Mouse (Mus musculus): ENCODE data around the gene Cemip2.

The Cemip2 gene

DNA sequence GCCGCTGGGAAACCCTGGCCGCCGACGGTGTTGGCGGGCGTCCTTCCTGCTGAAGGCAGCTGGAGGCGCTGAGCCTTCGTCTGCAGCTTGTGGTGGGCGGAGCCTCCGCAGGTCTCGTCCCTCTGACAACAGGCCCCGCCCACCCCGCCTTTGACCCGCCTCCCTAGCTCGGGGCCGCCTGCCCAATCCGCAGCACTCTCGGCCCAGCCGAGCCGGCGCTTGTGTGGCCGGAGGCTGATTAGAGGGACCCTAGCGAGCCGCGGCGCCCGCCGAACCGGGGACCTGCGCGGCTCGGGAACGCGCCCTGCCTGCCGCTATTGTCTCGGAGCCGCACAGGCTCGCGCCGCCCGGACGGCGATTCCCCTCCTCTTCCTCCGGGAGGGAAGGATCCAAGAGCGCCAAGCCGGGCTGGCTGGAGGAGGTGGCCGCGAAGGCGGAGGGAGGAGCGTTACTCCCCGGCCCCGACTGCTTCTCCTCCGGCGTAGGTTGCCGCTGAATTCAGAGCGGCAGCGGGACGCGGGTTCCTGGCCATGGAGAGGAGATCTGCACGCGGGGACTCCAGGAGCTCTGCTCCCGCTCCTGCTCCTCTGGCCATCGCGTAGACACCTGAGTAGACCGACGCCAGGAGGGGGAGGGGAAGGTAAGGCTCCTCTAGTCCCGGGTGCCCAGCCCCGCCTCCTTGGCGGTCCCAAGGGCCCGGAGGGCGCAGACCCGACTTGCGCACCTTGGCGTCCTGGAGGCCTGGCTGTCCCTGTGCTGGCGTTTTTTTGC lies at the start of gene Cemip2:
Cemip2 (plus strand) TSS at position 196 of the 771 bp plus-strand sequence.
- DNase-seq (ENCODE audit: low read depth): peak; percentile 81

DNA sequence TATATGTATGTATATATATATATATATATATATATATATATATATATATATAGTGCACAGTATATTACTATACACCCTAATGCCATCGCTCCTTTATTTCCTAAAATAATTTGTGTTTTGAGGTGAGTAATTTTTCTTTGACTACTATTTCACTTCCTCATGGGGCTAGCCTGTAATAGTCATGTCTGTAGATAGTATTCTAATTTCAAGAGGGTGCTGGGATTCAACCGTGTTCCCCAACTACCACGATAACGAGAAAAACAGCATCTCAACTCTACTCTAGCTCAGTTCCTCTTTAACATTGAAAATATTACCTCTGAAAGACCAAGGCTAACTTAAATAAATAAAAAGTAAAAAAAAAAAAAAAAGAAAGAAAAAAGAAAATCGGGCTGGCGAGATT lies 49.8 kb upstream of the Cemip2 start:
- DNase-seq (ENCODE audit: low read depth): no peak

DNA sequence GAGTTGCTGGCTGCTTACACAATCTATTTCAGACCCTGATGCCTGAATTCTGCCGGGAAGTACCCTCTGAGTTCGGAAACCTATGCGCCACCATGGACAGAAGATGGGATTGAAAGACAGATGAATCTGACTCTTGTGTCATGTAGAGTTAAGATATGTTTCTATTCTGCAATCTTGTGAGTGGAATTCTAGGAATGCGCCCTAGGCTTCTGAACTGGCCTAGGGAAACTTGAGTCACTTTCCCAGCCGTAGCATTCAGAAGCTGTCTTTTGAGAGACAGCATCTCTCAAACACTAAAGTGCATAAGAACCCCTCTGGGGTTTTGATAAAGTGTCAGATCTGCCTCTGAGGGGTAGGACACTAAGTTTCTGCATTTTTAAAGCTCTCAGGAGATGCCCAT lies 46.3 kb upstream of the Cemip2 start:
- DNase-seq (ENCODE audit: low read depth): no peak

DNA sequence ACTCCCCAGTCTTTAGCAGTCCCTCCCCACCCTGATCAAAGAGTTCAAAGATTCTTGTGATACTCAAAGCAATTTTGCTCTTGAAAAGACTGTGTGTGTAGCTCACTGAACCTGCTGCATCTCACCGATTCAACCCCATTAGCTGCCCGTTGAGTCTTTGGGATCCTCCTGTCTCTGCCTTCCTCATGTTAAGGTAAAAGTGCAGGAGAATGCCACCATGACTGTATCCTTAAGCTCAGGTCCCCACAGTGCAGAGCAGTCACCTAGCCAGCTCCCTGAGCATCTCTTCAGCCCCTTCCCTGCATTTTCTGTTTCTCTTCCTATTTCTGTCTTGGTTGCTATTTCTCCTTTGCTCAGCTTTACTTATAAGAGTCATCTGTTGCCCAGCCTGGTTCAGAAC lies 45.0 kb upstream of the Cemip2 start:
- no peak for DNase-seq (ENCODE audit: low read depth)

DNA sequence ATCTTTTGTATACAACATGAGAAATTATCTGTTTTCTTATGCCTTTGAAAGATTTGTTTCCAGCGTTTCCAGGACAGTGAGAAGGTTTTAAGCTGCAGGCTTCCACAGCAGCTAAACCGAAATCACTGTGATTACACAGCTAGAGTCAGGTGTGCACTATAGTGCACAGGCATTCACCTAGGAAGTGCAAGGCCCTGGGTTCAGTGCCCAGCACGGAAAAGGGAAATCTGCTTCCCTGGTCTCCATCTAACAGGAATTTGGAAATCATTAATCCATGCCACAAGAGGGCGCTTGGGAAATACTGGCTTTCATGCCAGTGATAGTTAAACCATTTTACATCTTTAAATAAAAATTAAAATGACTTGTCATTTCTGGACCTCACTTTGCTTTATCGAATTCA lies 44.0 kb upstream of the Cemip2 start:
- no peak for DNase-seq (ENCODE audit: low read depth)

DNA sequence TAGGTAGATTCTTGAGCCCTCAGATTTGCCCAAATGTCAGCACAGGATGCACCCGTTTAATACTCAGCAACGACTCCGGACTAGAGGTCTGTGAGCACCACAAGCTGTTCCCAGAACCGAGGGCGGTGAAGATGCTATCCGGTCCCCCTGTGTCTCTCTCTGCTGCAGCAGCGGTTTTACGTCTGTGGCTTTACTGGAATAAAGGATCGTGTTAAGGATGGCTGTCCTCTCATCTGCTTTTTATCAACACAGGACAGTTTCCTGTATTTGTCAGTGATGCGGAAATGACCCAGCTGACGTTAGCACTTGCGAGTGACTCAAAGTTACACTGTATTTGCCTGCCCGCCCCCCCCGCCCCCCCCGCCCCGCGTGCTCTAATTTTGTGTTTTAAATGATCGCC lies 40.7 kb upstream of the Cemip2 start:
- no peak for DNase-seq (ENCODE audit: low read depth)

DNA sequence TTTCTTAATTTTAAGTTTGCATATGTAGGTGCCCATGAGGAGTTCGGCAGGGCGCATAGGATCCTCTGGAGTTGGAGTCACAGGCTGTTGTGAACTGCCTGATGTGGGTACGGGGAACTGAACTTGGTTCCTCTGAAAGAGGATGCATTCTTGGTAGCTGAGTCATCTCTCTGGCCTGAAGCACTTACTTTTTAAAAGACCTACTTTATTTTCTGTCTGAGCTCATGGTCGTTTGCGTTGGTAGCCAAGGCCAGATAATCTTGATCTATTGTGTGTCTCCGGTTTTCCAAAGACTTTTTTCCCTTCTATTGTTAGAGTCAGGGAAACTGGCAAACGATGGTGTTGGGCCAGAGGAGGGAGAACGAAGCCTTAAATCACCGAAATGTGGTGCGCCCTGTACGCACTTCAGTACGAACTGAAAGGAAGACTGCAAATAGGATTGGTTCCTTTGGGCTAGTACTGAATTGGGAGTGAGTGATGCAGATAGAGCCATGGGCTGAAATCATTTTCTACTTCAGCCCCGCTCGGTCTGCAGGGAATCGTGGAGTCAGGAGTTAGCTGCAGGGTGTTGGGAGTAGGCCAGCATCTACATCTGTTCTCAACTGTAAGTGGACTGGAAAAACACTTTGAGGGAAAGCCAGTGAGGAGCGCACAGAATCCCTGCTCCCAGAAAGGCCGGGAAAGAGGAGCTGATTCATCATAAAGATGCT lies 40.1 kb upstream of the Cemip2 start:
- DNase-seq (ENCODE audit: low read depth): peak; percentile 41

DNA sequence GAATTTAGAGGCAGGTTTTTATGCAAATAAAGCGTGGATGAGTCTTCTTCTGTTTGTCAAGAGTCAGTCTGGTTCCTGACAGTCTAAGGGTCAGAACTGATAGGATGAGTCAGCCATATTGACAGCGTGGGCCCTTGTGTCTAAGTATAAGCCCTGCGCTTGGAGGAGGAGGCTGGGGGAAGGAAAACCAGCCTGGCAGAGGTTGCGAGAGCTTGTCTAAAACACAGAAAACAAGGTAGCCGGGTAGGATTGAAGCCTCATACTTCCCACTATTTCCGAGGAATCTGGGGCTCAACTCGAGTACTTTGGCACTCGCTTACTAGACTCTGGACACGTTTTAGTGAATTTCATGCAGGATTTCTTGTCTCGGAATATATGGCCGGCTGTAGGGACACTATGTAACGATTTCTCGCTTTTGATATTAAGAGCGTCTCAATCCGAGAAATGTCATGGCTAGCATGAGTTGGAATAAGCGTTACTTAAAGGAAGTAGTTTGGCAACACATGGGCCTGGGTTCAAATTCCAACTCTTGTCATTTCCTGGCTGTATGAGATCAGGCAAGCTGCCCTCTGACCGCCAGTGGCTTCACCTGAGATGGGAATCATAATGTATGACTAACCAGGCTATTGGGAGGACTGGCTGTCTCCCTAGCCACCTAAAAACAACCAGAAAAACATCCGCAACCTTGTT lies 39.4 kb upstream of the Cemip2 start:
- DNase-seq (ENCODE audit: low read depth): no peak

DNA sequence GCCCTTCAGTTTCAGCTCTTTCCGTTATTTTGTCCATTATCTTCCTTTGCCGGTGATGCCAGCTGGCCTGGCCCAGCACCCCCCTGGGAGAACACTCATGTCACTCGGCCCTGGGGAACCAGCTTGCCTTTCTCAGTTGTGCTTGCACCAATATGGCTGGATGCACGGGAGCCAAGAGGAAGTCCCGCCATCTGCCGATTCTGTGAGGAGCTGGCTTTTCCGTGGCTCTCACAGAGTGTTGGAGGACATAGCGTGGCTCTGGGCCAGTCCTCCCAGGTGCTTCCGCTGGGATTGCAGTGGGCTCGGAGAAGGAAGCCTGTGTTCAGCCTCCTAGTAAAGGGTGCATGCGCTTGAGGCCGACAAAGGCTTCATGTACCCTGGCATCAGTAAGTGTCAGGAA lies 36.0 kb upstream of the Cemip2 start:
- no peak for DNase-seq (ENCODE audit: low read depth)

DNA sequence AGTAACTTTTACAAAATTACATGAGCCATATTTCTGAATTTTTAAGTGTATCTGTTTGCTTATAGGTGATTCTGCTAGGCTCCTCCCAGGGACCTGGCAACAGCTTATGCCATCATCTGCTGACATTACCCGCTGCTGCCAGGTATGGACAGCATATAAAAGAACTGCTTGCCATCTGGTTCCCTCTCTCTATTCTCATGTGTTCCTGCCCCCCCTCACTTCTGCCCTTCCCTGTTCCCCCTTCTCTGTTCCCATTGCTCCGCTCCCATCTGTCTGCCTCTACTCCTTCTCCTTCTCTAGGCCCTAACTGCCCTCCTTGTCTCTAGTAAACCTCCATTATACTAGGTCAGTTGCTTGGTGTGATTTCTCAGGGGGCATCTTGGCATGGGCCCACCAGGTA lies 32.6 kb upstream of the Cemip2 start:
- no peak for DNase-seq (ENCODE audit: low read depth)

DNA sequence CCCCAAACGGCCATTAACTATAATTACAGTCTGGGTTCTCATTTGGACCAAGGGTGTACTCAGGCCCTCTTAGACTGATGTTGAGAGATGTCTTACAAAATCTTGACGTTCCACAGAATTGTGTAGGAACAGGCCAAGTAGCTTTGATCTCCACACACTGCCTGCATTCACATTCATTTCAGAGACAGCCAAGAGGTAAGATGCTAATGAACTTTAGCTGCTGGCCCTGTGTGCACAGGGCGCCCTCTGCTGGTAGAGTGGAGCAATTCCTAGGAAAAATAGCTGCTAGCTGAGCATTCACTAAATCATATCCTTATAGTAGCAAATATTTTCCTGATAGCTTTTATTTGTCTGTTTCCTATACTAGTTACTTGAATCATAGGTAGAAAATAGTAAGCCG lies 30.8 kb upstream of the Cemip2 start:
- no peak for DNase-seq (ENCODE audit: low read depth)

DNA sequence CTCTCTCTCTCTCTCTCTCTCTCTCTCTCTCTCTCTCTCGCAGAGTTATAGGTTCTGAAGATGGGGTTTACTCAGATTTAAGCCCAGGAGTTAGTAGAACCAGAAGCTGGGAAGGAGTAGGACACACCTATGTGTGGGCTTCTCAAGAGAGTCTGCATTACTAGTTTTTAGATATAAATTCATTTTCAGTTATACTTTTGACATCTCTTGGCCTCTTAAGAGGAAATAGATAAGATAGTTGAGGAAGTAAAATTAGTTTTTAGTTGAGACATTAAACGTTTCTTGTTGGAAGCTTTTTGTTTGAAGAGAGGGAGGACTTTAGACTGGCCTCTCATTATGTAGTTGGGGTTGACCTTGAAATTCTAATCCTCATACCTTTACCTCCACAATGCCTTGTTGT lies 28.0 kb upstream of the Cemip2 start:
- no peak for DNase-seq (ENCODE audit: low read depth)

DNA sequence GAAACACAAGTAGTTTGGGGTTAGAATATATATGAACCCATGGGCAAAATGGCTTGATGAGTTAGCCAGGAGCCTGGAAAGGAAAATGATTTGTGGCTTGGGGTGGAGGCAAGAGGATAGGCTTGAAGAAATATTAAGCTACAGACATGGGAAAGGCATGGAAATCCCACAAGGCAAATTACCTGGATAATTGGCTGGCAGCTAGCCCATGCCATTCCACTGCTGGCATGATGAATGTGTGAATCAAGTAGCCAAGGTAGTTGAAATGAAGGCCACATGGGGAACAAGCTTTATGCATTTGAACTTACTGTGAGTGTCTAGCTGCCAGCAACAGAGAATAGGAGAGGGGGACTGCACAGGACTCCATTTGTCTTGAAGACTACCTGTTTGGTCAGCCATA lies 16.5 kb upstream of the Cemip2 start:
- no peak for DNase-seq (ENCODE audit: low read depth)

DNA sequence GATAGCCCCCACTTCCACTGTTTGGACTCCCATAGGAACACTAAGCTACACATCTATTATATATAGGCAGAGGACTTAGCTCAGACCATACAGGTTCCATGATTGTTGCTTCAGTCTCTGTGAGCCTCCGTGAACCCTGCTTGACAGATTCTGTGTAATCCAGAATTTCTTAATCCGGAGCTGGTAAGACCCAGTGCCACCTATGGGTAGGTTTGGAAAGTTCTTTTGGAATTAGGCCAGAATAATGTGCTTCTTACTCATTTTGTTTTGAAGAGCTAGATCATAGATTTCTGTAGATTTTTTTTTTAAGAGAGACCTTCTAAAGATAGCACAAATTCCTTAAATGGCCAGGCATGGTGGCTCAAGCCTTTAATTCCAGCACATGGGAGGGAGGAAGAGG lies 14.1 kb upstream of the Cemip2 start:
- DNase-seq (ENCODE audit: low read depth): no peak

DNA sequence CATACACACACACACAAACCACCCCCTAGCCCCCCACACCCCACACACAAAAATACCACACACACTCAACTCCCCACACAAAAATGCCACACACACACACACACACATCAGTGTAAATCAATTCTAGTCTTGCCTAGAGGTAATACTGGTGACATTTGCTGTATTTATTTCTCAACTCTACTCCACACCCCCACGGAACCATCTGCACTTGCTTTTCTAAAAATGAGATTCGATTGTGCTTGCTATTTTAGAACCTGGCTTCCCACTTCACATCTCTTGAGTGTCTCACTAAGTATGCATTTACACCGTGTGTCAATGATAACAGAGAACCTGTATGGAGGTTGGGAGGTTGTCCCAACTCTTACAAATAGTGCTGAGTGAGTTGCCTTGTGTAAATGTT lies 13.4 kb upstream of the Cemip2 start:
- no peak for DNase-seq (ENCODE audit: low read depth)

DNA sequence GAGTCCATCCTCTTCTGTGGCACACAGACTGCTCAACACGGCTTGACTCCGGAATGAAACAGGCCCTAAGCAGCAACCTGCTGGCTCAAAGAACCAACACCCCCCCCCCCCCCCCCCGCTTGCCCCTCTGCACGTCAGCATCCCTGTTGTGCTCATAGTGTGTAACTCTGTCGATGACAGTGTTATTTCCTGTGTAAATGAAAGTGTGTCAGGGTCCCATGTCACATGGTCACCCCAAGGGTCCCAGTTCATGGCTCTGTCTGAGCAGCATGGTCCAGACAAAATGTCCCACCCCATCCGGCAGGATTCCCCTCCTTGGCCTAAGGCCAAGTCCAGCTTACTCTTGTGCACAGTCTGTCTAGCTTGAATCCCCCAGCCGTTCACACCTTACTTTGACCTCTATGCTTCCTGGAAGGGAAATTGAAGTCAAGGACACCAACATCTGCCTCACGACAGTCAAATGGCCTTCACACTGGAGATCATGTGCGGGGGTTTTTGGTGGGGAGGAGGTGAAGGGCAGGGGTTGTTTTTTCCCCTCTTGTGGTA lies 10.6 kb upstream of the Cemip2 start:
- DNase-seq (ENCODE audit: low read depth): no peak

DNA sequence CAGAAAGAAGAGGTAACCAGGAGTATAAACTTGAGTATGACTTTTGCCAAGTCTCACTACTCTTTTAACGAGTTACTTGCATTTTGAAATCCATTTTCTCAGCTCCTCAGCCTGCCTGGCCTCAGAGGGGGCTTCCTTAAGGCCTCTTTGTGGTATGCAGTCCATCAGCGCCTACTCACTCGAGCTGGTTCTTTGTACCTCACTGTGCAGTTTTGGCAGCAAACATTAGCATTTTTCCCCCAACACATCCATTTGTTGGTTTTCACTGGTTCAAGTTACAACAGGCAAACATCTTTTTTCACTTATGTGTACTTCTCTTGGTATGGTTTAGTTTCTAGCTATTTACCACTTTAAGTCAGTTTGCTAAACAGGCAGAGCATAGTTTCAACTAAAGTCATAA lies 8.3 kb upstream of the Cemip2 start:
- DNase-seq (ENCODE audit: low read depth): no peak

DNA sequence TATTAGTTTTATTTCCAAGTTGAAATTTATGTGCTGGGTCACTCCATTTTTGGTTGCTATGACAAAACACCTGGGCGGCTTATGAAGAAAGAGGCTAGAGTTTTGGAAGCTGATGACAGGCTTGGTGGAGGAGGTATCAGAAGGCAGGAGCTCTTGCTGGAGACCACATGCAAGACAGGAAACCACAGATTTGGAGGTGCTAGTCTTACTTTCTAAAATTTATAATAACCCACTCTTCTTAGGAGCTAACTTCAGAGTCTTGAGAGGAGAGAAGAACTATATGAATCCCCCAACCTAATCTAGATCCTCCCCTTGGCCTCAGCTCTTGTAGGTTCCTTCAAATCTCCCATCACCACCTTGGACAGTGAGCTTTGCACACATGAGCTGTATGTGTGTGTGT lies 6.6 kb upstream of the Cemip2 start:
- no peak for DNase-seq (ENCODE audit: low read depth)

DNA sequence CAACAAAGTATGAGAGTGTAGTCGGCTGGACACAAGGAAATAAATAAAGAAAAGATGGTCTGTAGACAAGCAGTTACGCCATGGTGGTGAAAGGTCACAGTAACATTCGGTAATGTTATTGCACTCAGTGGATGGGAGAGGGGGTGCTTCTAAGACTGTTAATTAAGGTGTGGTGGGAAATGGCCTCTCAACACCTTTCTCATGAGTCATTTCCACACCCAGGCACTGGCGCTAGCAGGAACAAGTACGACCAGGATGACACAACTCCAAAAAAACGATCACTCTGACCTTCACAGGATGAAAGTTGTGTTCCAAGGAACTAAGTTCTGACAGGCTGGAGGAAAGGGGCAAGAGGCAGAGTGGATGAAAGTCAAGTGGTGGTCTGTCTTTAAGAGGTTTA lies 4.5 kb upstream of the Cemip2 start:
- no peak for DNase-seq (ENCODE audit: low read depth)

DNA sequence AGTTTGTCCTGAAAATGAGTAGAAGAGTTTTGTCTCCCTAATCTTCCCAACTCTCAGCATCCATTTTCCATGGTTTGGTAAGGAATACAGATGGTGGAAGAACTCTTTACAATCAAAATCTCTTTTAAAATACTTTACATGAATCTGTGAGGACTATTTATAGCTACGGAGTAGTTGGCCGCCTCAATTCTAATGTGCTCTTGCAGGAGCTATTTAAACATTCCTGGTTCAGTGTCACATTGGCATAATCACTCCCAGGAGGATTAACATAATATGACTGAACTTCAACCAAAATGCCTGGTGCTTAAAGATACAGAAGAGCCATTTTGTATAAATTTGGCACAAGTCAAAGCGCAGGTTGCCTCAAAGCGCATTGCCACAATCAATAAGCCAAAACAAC lies 2.5 kb upstream of the Cemip2 start:
- no peak for DNase-seq (ENCODE audit: low read depth)

DNA sequence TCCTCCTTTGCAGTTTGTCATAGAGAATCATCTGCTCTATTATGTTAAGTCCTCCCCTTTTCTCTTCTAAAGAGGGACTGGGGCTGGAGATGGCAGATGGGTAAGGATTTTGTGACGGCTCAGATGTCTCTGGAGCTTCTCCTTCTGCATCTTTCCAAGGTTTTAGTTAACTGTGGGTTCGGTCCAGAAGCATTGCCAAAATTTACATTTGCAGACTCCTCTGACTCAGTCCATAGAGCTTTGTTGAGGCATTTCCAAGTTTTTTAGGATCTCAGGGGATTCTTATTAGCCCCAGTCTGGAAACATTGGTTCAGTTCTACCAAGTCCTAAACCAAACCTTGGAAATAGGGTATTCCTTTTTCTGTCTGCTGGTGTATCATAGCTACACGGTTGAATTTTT lies 1.5 kb upstream of the Cemip2 start:
- no peak for DNase-seq (ENCODE audit: low read depth)

DNA sequence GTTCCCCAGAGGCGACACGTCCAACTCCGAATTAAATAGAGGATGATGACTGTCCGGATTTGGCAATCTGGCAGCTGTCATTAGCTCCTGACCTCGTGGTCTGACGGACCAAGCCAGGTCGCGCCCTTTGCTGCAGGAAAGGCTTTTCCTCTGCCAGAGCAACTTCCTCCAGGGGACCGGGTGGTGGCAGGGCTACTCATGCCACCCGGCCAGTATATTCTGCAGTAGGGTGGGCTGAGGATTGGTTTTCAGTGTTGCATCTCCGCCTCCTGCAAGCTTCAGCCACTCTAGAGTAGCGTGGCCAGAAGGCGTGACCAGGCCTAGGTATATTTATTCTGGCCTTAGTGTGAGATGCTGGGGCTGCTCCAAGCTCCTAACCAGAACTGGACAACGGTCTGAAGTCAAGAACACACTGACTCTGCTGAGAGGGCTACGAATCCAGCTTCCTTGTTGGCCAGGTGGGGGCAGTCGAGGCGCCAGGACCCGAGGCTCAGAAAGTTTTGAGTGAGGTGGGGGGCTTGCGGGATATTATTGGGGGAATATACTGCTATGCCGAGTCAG lies 891 bp upstream of the Cemip2 start:
- DNase-seq (ENCODE audit: low read depth): no peak

DNA sequence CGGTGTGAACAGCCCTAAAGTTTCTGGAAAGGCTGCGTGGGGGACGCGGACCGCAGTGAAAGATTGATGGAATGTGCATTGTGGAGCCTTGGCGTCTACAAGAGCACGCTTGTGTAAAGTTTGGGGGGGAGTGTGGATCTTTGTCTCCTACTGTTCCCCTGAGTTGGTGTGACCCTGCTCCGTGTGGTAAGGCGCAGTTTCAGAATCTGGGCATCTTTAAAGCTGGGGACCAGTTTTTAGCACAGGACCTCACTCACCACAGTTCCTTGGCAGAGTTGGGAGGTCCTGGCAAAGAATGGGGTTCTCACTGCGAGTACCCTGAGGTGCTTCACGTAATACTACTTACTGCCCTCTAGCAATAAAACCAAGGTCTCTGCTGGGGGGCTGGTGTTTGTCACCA lies 964 bp downstream of the Cemip2 start:
- DNase-seq (ENCODE audit: low read depth): no peak

Measured in fibroblast of lung, adult 2 months (primary cell).